Mouse (Mus musculus) intestine, embryonic 15.5 days (tissue): Measurements from ENCODE around the gene Tmem9. TPM values are rescaled to one million over a fixed set of nuclear protein-coding genes. Genes with fewer than 3 reads are reported as not detected.

Source experiments
- ATAC-seq: fragments of 200-750 bp; cut with Nextera tagmentation; 2 replicates; pipeline ENCODE4 v1.8.0; 2017; ENCODE audit warnings: moderate TSS enrichment, moderate library complexity
- H3K27ac ChIP-seq: fragments of 300-500 bp; sonication (generic); 2 replicates; pipeline ENCODE4 v1.5.1; 2015; ENCODE audit warnings: mild to moderate bottlenecking, inconsistent platforms
- H3K27me3 ChIP-seq: fragments of 300-500 bp; sonication (generic); replicated peaks from 2 replicates; pipeline ENCODE4 v1.6.1; 2015; ENCODE audit warnings: inconsistent platforms
- H3K36me3 ChIP-seq: fragments of 300-500 bp; sonication (generic); 2 replicates; pipeline ENCODE4 v1.6.1; 2015; ENCODE audit warnings: inconsistent platforms
- H3K4me1 ChIP-seq: fragments of 300-500 bp; sonication (generic); replicated peaks from 2 replicates; pipeline ENCODE4 v1.6.1; 2015; ENCODE audit warnings: inconsistent platforms
- H3K4me2 ChIP-seq: fragments of 300-500 bp; sonication (generic); replicated peaks from 2 replicates; pipeline ENCODE4 v1.6.1; 2015; ENCODE audit warnings: mild to moderate bottlenecking, inconsistent platforms
- H3K4me3 ChIP-seq: fragments of 300-500 bp; sonication (generic); replicated peaks from 2 replicates; pipeline ENCODE4 v1.5.1; 2015; ENCODE audit warnings: inconsistent platforms
- H3K9ac ChIP-seq: fragments of 300-500 bp; sonication (generic); 2 replicates; pipeline ENCODE4 v1.6.1; 2015; ENCODE audit warnings: inconsistent platforms
- H3K9me3 ChIP-seq: fragments of 300-500 bp; sonication (generic); 2 replicates; pipeline ENCODE4 v1.6.1; 2016; ENCODE audit warnings: inconsistent platforms
- WGBS: fragments of 180-500 bp; shearing (Covaris S2); methylation state at CpG from one replicate; pipeline ENCODE4 v1.1.7; 2015; 5-methylcytosine and 5-hydroxymethylcytosine counted together
- polyA plus RNA-seq: library from polyadenylated mRNA; unstranded; fragments of >200 nt; fragmentation: Nextera tagmentation; extraction: Ambion mirVana; gene quantifications from 2 replicates; pipeline ENCODE4 v1.2.1, GENCODE M21; 2015

Gene Tmem9
- polyA plus RNA-seq, result 142 and 148 TPM in 2 replicates

DNA sequence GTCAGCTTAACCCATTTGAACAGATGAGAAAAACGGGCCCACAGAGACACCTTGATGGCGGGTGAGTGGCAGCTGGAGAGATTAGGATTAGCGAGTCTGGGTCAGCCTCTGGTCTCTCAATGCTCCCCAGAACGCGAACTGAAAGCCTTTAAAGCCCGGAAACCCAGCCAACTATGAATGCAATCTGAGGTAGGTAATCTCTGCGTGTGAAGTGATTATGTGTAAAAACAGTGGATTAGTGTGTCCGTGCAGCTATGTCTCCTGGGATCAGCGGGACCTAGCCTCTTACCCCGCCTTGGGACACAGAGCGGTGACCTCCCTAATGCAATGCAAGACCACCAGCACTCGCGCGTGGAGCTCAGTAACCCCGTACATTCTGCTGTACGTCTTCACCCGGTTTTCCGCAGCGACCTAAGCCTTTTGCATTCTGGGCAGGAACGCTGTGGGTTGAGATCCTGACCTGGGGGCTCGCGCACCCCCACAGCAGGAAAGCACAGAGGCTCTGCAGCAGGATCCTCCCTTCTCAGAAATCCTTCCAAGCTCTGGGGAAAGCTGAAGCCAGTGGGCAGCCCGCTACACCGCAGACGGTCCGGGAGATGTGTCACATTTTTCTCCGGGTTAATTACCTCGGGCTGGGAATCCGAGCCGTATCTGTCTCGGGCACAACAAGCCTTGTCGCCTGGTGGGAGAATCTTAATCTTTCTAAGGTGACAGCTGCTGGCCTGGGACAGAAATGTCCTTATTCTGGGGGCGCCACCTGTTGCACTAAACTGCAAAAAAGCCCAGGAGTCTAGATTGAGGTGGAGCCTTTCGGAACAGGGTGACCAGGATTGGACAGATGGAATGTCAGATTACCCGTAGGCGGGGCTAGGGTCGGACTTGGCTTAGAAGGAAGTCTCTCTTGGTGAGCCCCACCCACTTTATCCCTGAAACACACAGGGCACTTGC lies at the start of gene Tmem9:
Gene Tmem9 (plus strand): TSS at position 940 of the 948 bp plus-strand sequence.
- peak; percentile 97 for ATAC-seq
- no peaks in the 10 kb centered on the region for H3K4me1 ChIP-seq
- peak within 1 kb of the TSS; percentile 47 for H3K4me3 ChIP-seq
- H3K27ac ChIP-seq, result no peak within 1 kb of the TSS
- no peaks in the 10 kb centered on the region for H3K9me3 ChIP-seq
- WGBS, result 4% methylated on average over 37 of the region's 37 CpGs
- H3K9ac ChIP-seq, result peak within 1 kb of the TSS; percentile 31; the same call in 1 of the 2 replicates
- H3K27me3 ChIP-seq, result no peaks in the 10 kb centered on the region
- no peaks in the 10 kb centered on the region for H3K36me3 ChIP-seq
- H3K4me2 ChIP-seq, result peak within 1 kb of the TSS; percentile 83

DNA sequence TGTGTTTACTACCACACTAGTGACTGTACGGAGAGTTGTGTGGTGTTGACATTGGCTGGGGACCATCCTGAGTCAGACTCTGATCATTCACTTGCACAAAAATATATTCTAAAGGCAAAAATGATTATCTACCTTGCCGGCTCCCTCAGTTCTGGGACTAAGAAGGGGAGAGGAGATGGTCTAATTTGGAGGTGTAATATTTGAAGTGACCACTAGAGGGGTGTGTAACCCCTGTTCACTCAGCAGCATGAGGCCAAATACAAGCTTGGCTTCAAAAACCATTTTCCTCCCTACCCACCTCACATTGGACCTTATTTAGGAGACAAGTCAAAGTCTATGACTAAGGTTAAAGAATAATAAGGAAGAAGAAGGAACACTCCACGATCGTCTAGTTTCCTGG lies 49.5 kb upstream of the Tmem9 start:
- WGBS, result 43% methylated on average over 4 of the region's 4 CpGs
- Histone ChIP-seq H3K36me3 (no peaks in the 10 kb centered on the region), H3K9ac (no peak overlapping the region), H3K27me3 (no peaks in the 10 kb centered on the region), H3K27ac (no peak overlapping the region), H3K4me1 (no peaks in the 10 kb centered on the region), H3K9me3 (no peaks in the 10 kb centered on the region), H3K4me2 (no peak overlapping the region), H3K4me3 (no peak overlapping the region)
- ATAC-seq, result peak; percentile 47; the same call in 1 of the 2 replicates

DNA sequence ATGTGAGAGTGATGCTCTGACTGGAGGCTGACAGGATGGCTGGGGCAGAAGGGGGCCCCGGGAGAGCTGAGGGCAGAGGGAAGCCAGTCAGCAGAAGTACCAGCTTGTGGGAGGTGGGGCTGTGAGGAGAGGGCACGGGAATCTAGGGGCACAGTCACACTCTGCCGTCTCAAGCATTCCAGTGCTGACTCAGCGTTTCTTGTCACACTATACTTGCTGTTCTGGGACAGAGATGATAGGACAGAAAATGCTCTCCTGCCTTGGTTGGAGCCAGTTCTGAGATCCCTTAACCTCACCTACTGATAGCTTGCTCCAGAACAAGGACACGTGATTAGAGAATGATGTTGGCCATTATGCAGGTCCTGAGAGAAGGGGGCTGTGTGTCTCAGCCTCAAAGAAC lies 44.8 kb upstream of the Tmem9 start:
- H3K27me3 ChIP-seq, result no peaks in the 10 kb centered on the region; the same call in 1 of the 2 replicates
- H3K27ac ChIP-seq, result no peak overlapping the region
- H3K9me3 ChIP-seq, result no peaks in the 10 kb centered on the region
- no peaks in the 10 kb centered on the region for H3K36me3 ChIP-seq
- ATAC-seq, result no peak
- H3K9ac ChIP-seq, result no peak overlapping the region
- no peak overlapping the region for H3K4me2 ChIP-seq
- WGBS, result 73% methylated on average over 5 of the region's 5 CpGs
- no peak overlapping the region for H3K4me3 ChIP-seq
- no peaks in the 10 kb centered on the region for H3K4me1 ChIP-seq

DNA sequence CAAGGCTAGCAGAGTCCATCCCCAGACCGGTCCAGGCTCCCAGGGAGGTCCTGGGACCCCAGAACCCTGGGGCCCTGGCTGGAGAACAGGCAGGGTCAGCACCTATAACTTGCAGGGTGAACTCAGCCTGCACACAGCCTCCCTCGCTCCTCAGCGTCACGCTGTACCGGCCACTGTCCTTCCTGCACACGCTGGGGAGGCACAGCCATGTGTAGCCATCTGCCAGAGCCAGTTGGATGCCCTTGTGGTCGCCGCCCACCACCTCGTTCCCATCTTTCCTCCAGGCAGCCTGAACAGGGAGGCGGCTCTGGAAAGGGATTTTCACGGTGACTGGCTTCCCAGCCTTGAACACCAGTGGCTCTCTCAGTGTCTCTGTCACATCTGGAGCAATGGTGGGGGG lies 43.4 kb upstream of the Tmem9 start:
- H3K4me2 ChIP-seq, result no peak overlapping the region
- H3K4me1 ChIP-seq, result no peaks in the 10 kb centered on the region
- H3K9me3 ChIP-seq, result no peaks in the 10 kb centered on the region
- no peaks in the 10 kb centered on the region; the same call in 1 of the 2 replicates for H3K27me3 ChIP-seq
- ATAC-seq, result no peak
- H3K4me3 ChIP-seq, result no peak overlapping the region
- WGBS, result 74% methylated on average over 11 of the region's 11 CpGs
- no peak overlapping the region for H3K9ac ChIP-seq
- H3K27ac ChIP-seq, result no peak overlapping the region
- no peaks in the 10 kb centered on the region for H3K36me3 ChIP-seq

DNA sequence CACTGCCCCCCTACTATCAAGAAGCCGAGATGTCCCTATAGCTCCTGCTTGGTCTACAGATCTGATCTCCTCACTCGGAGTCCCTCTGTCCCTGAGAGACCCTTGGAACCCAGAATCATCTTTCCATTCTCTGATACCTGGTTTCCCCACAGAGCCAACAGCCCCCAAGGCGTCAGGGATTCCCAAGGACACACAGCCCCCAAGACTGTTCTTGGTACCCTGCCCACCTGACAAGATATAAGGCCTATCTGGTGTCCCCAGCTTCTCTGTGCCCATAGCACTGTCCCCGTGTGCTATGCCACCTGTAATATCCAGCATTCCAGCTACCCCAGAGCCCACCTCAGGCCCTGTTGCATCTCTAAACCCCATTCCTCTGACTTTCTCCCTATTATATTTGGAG lies 40.2 kb upstream of the Tmem9 start:
- no peaks in the 10 kb centered on the region for H3K36me3 ChIP-seq
- no peak overlapping the region for H3K4me3 ChIP-seq
- H3K27me3 ChIP-seq, result no peaks in the 10 kb centered on the region; the same call in 1 of the 2 replicates
- ATAC-seq, result no peak
- 85% methylated on average over 4 of the region's 4 CpGs for WGBS
- no peaks in the 10 kb centered on the region for H3K4me1 ChIP-seq
- H3K9ac ChIP-seq, result no peak overlapping the region
- H3K9me3 ChIP-seq, result no peaks in the 10 kb centered on the region
- H3K27ac ChIP-seq, result no peak overlapping the region
- no peak overlapping the region for H3K4me2 ChIP-seq

DNA sequence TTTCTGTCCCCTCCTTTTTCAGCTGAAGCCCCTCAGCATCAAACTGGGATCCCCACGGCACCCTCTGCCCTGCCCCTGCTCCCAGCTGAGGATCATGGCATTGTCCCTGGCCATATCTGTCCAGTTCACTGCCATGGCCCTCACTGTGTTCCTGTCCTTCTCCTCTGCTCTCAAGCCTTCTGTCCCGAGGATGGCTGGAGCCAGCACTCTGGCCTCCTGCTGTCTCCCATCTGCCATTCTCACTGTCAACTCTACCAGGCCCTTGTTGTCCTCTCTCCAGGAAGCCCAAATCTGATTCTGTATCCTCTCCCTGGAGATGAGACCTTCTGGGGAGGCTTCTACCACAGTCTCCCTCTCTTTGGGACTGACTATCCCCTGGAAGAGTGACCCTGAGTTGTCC lies 37.5 kb upstream of the Tmem9 start:
- ATAC-seq, result no peak
- Histone ChIP-seq H3K27ac (no peak overlapping the region), H3K4me3 (no peak overlapping the region), H3K9me3 (no peaks in the 10 kb centered on the region), H3K36me3 (no peaks in the 10 kb centered on the region), H3K9ac (no peak overlapping the region), H3K27me3 (no peaks in the 10 kb centered on the region; the same call in 1 of the 2 replicates), H3K4me1 (no peaks in the 10 kb centered on the region), H3K4me2 (no peak overlapping the region)
- 51% methylated on average over 2 of the region's 2 CpGs for WGBS

DNA sequence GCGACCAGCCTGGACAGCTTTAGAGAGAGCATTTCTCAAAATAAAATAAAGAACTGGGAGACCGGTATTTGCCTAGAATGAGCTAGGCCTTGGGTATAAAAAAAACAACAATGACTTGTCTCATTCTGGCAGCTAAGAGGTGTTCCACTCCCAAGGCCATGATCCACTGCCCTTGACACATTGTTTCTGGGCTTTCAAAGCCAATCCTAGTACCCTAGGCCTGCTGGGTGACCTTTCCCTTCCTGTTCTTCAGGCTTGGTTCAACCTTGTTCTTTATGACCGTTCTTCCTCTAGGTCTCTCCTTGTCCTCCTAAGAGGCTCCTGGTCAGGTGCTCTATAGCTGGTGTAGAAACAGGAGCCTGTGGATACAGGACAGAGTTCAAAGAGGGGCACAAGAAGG lies 35.4 kb upstream of the Tmem9 start:
- Histone ChIP-seq H3K4me2 (no peak overlapping the region), H3K4me1 (no peaks in the 10 kb centered on the region), H3K27ac (no peak overlapping the region), H3K9ac (no peak overlapping the region), H3K9me3 (no peaks in the 10 kb centered on the region), H3K36me3 (no peaks in the 10 kb centered on the region), H3K27me3 (no peaks in the 10 kb centered on the region), H3K4me3 (no peak overlapping the region)
- ATAC-seq, result no peak
- 83% methylated on average over 3 of the region's 3 CpGs for WGBS

DNA sequence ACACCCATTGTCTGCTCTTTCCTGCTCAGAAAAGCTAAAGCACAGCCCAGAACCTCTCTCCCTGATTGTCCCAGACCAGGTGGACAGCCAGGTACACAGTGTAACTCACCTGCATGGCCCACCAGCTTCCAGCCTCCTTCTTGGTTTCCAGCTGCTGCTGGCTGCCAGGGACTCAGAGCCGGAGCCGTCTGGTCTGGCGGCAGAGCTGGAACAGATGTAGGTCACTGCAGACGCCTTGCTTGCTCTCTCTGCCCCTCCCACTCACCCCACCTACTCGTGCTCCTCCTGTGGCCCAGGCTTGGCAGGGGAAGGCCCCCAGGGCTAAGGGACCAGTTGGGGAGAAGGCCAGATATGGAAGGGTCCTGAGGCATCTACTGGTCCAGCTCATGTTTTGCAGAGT lies 23.8 kb upstream of the Tmem9 start:
- 18% methylated on average over 5 of the region's 5 CpGs for WGBS
- no peak for ATAC-seq
- Histone ChIP-seq H3K27ac (no peak overlapping the region), H3K9ac (no peak overlapping the region), H3K4me3 (no peak overlapping the region), H3K9me3 (no peaks in the 10 kb centered on the region), H3K27me3 (no peaks in the 10 kb centered on the region), H3K4me1 (no peaks in the 10 kb centered on the region), H3K36me3 (no peaks in the 10 kb centered on the region), H3K4me2 (no peak overlapping the region)

DNA sequence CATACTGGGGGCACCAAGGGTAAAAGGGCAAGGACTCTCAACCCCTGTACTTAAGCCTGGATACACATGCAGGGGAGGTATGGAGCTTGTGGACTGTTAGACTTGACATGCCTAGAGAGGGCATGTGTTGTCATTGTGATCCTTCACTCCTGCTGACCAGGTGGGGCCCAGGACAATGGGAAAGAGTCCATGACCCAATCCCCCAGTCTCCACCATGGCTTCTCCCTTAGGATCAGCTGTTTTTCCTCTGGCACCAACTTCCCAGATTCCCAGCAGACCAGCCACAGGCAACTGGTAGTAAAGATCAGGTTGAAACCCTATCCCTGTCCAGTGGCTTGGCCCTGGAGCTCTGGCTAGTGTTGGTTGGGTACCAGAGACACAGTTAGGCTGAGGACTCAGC lies 18.1 kb upstream of the Tmem9 start:
- Histone ChIP-seq H3K4me3 (no peak overlapping the region), H3K27ac (no peak overlapping the region), H3K4me2 (no peak overlapping the region), H3K9ac (no peak overlapping the region), H3K36me3 (no peaks in the 10 kb centered on the region), H3K4me1 (no peaks in the 10 kb centered on the region), H3K27me3 (no peaks in the 10 kb centered on the region), H3K9me3 (no peaks in the 10 kb centered on the region)
- no peak for ATAC-seq

DNA sequence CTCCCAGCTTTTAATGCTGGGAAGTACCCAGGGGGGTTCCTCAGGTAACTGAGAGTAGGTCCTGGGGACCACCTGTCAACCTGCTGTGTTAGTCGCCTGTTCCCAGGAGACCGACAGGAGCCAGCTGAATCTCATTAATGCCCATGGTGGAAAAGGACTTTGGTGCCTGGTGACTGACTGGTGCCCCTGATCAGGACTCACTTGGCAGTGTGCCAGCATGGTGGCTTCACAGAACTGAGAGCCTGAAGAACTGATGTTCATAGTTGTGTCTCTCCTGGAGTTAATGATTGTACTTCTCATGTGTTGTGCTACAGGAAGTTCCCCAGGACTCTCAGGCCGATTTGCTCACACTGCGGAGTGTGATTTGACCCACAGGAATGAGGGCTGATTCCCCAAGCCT lies 14.5 kb upstream of the Tmem9 start:
- H3K27me3 ChIP-seq, result no peaks in the 10 kb centered on the region

DNA sequence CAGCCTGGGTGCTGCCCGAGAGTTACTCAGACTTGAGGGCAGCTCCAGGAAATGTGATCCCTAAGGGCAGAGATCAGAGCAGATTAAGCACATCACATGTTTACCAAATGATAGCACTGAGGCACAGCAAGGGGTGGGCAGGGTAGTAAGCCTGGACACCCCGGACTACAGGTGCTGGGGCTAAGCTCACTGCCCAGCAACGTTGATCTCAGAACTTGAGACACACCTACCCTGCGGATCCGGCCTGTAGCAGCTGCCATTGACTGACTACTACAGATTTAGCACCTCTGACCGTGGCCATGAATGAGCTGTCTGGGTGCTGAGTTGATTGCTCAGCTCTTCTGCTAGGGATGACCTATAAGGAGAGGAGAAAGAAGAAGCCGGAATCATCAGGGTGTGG lies 10.4 kb upstream of the Tmem9 start:
- Histone ChIP-seq H3K4me3 (no peak overlapping the region), H3K9me3 (no peaks in the 10 kb centered on the region), H3K4me2 (no peak overlapping the region), H3K27me3 (no peaks in the 10 kb centered on the region), H3K36me3 (no peaks in the 10 kb centered on the region), H3K9ac (no peak overlapping the region), H3K27ac (no peak overlapping the region), H3K4me1 (no peaks in the 10 kb centered on the region)
- WGBS, result 59% methylated on average over 7 of the region's 7 CpGs
- ATAC-seq, result 0 out of 2 replicates have a peak, but pooled peaks have one; percentile 23

More for the DNA sequence above, 14.5 kb upstream of the Tmem9 start:
- Histone ChIP-seq H3K9me3 (no peaks in the 10 kb centered on the region), H3K4me3 (no peak overlapping the region), H3K4me2 (no peak overlapping the region), H3K36me3 (no peaks in the 10 kb centered on the region), H3K4me1 (no peaks in the 10 kb centered on the region), H3K9ac (no peak overlapping the region), H3K27ac (no peak overlapping the region)
- no peak for ATAC-seq
- 74% methylated on average over 4 of the region's 4 CpGs for WGBS

DNA sequence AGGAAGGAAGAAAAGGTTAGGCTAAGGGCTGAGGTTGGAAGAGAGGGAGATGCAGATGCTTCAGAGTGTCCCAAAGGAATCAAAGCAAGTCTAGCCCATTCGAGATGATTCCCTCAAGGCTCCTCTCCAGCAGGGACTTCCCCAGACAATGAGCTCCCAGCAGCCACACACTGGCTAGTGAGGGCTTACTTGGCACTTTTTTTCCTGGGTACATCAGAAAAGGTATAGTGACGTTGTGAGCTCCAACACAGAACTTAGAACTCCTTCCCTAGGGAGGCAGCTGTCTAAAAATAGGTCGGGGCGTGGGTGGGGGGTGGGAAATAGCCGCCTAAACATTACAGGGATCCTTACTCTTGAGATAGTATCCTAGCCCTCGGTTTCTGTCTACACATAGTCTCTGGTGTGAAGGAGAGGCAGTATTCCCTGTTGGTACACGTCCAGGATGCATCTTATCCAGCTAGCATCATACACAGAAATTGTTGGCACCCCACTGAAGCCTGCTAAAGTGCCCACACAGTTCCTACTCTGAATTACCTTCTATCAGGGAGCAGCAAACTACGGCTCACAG lies 8.1 kb upstream of the Tmem9 start:
- no peak overlapping the region for H3K4me2 ChIP-seq
- H3K27me3 ChIP-seq, result no peaks in the 10 kb centered on the region
- H3K36me3 ChIP-seq, result no peaks in the 10 kb centered on the region
- no peaks in the 10 kb centered on the region for H3K9me3 ChIP-seq
- no peak overlapping the region for H3K9ac ChIP-seq
- H3K4me1 ChIP-seq, result no peaks in the 10 kb centered on the region
- no peak overlapping the region for H3K27ac ChIP-seq
- no peak for ATAC-seq
- no peak overlapping the region for H3K4me3 ChIP-seq
- 54% methylated on average over 8 of the region's 8 CpGs for WGBS
